Mouse (Mus musculus) liver, adult 2 months (tissue): Measurements from ENCODE around the gene Odf3l1. TPM values are rescaled to one million over a fixed set of nuclear protein-coding genes. Genes with fewer than 3 reads are reported as not detected.

Experiments
- DNase-seq: peaks from one replicate; pipeline ENCODE4 v3.0.0-alpha.2; 2011; ENCODE audit warnings: low read depth, low spot score; ENCODE audit errors: extremely low read depth
- H3K27ac ChIP-seq: fragments of 200-500 bp; replicated peaks from 2 replicates; pipeline ENCODE4 v1.5.1; 2012; ENCODE audit warnings: low read depth, mild to moderate bottlenecking, control low read depth, inconsistent platforms, low read length; ENCODE audit not compliant: insufficient read depth
- H3K27me3 ChIP-seq: fragments of 200-500 bp; 2 replicates; pipeline ENCODE4 v1.6.1; 2012; ENCODE audit warnings: mild to moderate bottlenecking, moderate library complexity, low read length, inconsistent platforms; ENCODE audit not compliant: control insufficient read depth, insufficient read depth
- H3K36me3 ChIP-seq: fragments of 200-500 bp; 2 replicates; pipeline ENCODE4 v1.6.1; 2012; ENCODE audit warnings: low read length, inconsistent platforms; ENCODE audit not compliant: control insufficient read depth, insufficient read depth
- H3K4me1 ChIP-seq: fragments of 200-500 bp; 2 replicates; pipeline ENCODE4 v1.6.1; 2011; ENCODE audit warnings: low read length; ENCODE audit not compliant: control insufficient read depth, insufficient read depth
- H3K4me3 ChIP-seq: fragments of 200-500 bp; 2 replicates; pipeline ENCODE4 v1.5.1; 2011; ENCODE audit warnings: low read depth, mild to moderate bottlenecking, control low read depth, low read length, moderate library complexity; ENCODE audit not compliant: insufficient read depth
- H3K79me2 ChIP-seq: fragments of 200-500 bp; 2 replicates; pipeline ENCODE4 v1.6.1; 2012; ENCODE audit warnings: inconsistent platforms, mild to moderate bottlenecking, low read length, moderate library complexity; ENCODE audit not compliant: control insufficient read depth, insufficient read depth
- H3K9ac ChIP-seq: fragments of 200-500 bp; 2 replicates; pipeline ENCODE4 v1.6.1; 2012; ENCODE audit warnings: low read depth, mild to moderate bottlenecking, control low read depth, inconsistent platforms, low read length
- POLR2A ChIP-seq: fragments of 200-500 bp; IDR thresholded peaks from 2 replicates; pipeline ENCODE4 v1.6.1; 2011; ENCODE audit warnings: low read length, control low read depth; ENCODE audit not compliant: insufficient read depth; ENCODE audit errors: extremely low read depth
- WGBS: fragments of 180-500 bp; shearing (Covaris S2); methylation state at CpG from one replicate; pipeline ENCODE4 v1.1.7; 2018; 5-methylcytosine and 5-hydroxymethylcytosine counted together
- polyA plus RNA-seq: library from polyadenylated mRNA; depleted of rRNA; stranded (reverse); fragments of >200 nt; gene quantifications from 2 replicates; pipeline ENCODE4 v1.2.3, GENCODE M21; 2012; rRNA removed
- total RNA-seq: library from RNA; depleted of rRNA; stranded (reverse); fragments of >200 nt; gene quantifications from 2 replicates; pipeline ENCODE4 v1.2.3, GENCODE M21; 2014; rRNA removed

The Odf3l1 gene
- total and polyA plus RNA-seq, 2 experiments, result 0.11 TPM; not detected in 1

DNA sequence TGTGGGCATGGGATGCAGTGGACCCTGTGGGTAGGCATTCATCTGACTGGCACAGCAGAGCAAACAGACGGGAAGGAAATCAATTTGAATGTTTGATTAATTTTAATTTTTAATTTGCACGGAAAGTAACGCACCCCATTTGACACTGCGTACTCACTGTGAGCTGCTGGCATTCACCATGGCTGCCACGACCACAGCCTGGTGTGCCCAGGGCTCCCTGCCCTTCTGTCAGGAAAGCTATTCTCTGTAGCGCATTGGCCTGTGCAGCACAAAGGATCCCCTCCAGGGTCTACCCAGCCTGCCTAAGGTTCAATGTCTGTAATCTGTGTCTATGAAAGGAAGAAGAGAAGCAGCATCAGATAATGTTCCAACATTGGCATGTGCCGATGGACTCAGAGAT is 61.3 kb downstream of the Odf3l1 start:
- WGBS, result 81% methylated on average over 7 of the region's 7 CpGs
- TF ChIP-seq POLR2A, result no peak
- Histone ChIP-seq H3K27ac (no peak overlapping the region), H3K79me2 (no peaks in the 10 kb centered on the region), H3K9ac (no peak overlapping the region), H3K36me3 (no peaks in the 10 kb centered on the region), H3K27me3 (no peaks in the 10 kb centered on the region), H3K4me1 (no peaks in the 10 kb centered on the region), H3K4me3 (no peak overlapping the region)
- no peak for DNase-seq

Other genes with a start within 250 kb of the Odf3l1 start
- under 0.01 and 0.13 TPM in 2 replicates for gene Lingo1, start 68.2 kb downstream of the Odf3l1 start, total RNA-seq
- 0.09 and 0.27 TPM in 2 replicates for gene Lingo1, start 68.2 kb downstream of the Odf3l1 start, polyA plus RNA-seq
- gene Cspg4, start 354 bp upstream of the Odf3l1 start, total RNA-seq, result 0.09 and 0.13 TPM in 2 replicates
- gene Cspg4, start 354 bp upstream of the Odf3l1 start, polyA plus RNA-seq, result 0.04 and 0.11 TPM in 2 replicates
- 7.6 and 8.8 TPM in 2 replicates for gene Snx33, start 63.7 kb upstream of the Odf3l1 start, total RNA-seq
- gene Snx33, start 63.7 kb upstream of the Odf3l1 start, polyA plus RNA-seq, result 8.9 and 10.5 TPM in 2 replicates
- gene Imp3, start 72.8 kb upstream of the Odf3l1 start, total RNA-seq, result 35.8 and 45.6 TPM in 2 replicates
- gene Imp3, start 72.8 kb upstream of the Odf3l1 start, polyA plus RNA-seq, result 145 and 151 TPM in 2 replicates
- gene Snupn, start 86.2 kb upstream of the Odf3l1 start, total RNA-seq, result 7.2 and 8.4 TPM in 2 replicates
- 3.7 and 4.2 TPM in 2 replicates for gene Snupn, start 86.2 kb upstream of the Odf3l1 start, polyA plus RNA-seq
- 6.5 and 8.2 TPM in 2 replicates for gene Ptpn9, start 130.2 kb upstream of the Odf3l1 start, total RNA-seq
- 10.6 and 12.4 TPM in 2 replicates for gene Ptpn9, start 130.2 kb upstream of the Odf3l1 start, polyA plus RNA-seq
- 15.1 and 17.9 TPM in 2 replicates for gene Sin3a, start 207.4 kb upstream of the Odf3l1 start, total RNA-seq
- gene Sin3a, start 207.4 kb upstream of the Odf3l1 start, polyA plus RNA-seq, result 34.6 and 35.9 TPM in 2 replicates